Mouse (Mus musculus): ENCODE data around the gene Bche. TPM values are rescaled to one million over a fixed set of nuclear protein-coding genes. Genes with fewer than 3 reads are reported as not detected.

The Bche gene
- 1.3 and 1.8 TPM in 2 replicates for polyA plus RNA-seq (2012; rRNA removed)

DNA sequence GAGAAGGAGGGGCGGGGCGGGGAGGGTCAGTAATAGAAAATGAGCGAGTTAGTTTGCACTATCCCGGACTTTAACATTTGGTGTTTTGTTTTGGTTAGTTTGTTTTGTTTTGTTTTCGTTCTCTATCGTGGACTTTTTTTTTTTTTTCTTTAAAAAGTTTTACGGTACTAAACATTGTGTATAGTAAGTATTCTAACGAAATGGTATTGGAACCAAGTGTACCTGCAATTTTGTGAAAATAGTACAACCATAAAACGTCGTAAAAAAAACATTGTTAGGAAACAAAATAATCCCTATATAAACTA, at the start of gene Bche:
Gene Bche, minus strand, starts transcription at position 6 of the 305 bp plus-strand sequence.

